Mouse (Mus musculus) forebrain, embryonic 13.5 days (tissue): ENCODE measurements around the gene BC034090. TPM values are rescaled to one million over a fixed set of nuclear protein-coding genes. Genes with fewer than 3 reads are reported as not detected.
A peak's percentile ranks its signal among the peaks of the same experiment; 100 is the strongest.

Source experiments
- ATAC-seq: fragments of 200-750 bp; cut with Nextera tagmentation; 2 replicates; pipeline ENCODE4 v1.8.0; 2017
- H3K27ac ChIP-seq: fragments of 300-500 bp; sonication (generic); 2 replicates; pipeline ENCODE4 v1.5.1; 2015; ENCODE audit warnings: inconsistent platforms, mild to moderate bottlenecking, moderate library complexity
- H3K27me3 ChIP-seq: fragments of 300-500 bp; sonication (generic); 2 replicates; pipeline ENCODE4 v1.6.1; 2015; ENCODE audit warnings: mild to moderate bottlenecking, inconsistent platforms
- H3K36me3 ChIP-seq: fragments of 300-500 bp; sonication (generic); 2 replicates; pipeline ENCODE4 v1.6.1; 2015; ENCODE audit warnings: mild to moderate bottlenecking, inconsistent platforms; ENCODE audit not compliant: poor library complexity, severe bottlenecking
- H3K4me1 ChIP-seq: fragments of 300-500 bp; sonication (generic); 2 replicates; pipeline ENCODE4 v1.6.1; 2015; ENCODE audit warnings: inconsistent platforms
- H3K4me2 ChIP-seq: fragments of 300-500 bp; sonication (generic); 2 replicates; pipeline ENCODE4 v1.6.1; 2015; ENCODE audit warnings: inconsistent platforms, mild to moderate bottlenecking, moderate library complexity
- H3K4me3 ChIP-seq: fragments of 300-500 bp; sonication (generic); 2 replicates; pipeline ENCODE4 v1.5.1; 2015; ENCODE audit warnings: mild to moderate bottlenecking, inconsistent platforms
- H3K9ac ChIP-seq: fragments of 300-500 bp; sonication (generic); 2 replicates; pipeline ENCODE4 v1.6.1; 2015; ENCODE audit warnings: mild to moderate bottlenecking, inconsistent platforms
- H3K9me3 ChIP-seq: fragments of 300-500 bp; sonication (generic); replicated peaks from 2 replicates; pipeline ENCODE4 v1.6.1; 2016; ENCODE audit warnings: inconsistent platforms
- WGBS: fragments of 180-500 bp; shearing (Covaris S2); methylation state at CpG from one replicate; pipeline ENCODE4 v1.1.7; 2015; 5-methylcytosine and 5-hydroxymethylcytosine counted together
- polyA plus RNA-seq: library from polyadenylated mRNA; unstranded; fragments of >200 nt; fragmentation: Nextera tagmentation; extraction: Ambion mirVana; gene quantifications from 2 replicates; pipeline ENCODE4 v1.2.1, GENCODE M21; 2015

BC034090 gene
- polyA plus RNA-seq, 1 experiment from 2014 or later, result 3.4 TPM

GRCm38 (mm10) chr1:155202472-155202871 is 41.8 kb downstream of the BC034090 start:
- H3K27me3 ChIP-seq, result no peaks in the 10 kb centered on the region
- no peak overlapping the region for H3K4me3 ChIP-seq
- H3K9me3 ChIP-seq, result no peaks in the 10 kb centered on the region
- H3K4me1 ChIP-seq, result peaks cover 70% of the 10 kb centered on the region
- ATAC-seq, result no peak
- H3K36me3 ChIP-seq, result peaks cover 56% of the 10 kb centered on the region
- H3K9ac ChIP-seq, result no peak overlapping the region; the same call in 1 of the 2 replicates
- WGBS, result 90% methylated on average over 5 of the region's 5 CpGs
- peak overlapping the region; percentile 48 for H3K27ac ChIP-seq
- H3K4me2 ChIP-seq, result no peak overlapping the region

DNA sequence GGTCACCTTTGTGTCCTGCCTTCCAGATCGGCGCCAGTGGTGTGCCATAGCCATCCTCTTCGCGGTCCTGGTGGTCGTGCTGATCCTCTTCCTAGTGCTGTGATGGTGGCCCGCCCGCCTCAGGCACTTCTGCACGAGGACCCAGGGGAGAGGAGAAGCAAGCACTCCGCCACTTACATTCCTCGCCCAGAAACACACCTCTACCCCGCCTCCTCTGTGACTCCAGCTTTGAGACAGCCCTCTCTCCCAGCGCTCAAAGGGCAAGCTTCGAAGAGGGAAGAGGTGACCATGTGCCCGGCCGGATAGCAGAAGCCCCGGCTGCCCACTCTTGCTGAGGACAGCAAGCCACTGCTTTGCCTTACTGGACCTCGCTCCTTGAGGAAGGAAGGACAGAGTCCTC is 42.3 kb downstream of the BC034090 start:
- Histone ChIP-seq H3K27ac (peak overlapping the region; percentile 48), H3K9me3 (no peaks in the 10 kb centered on the region), H3K4me1 (peaks cover 72% of the 10 kb centered on the region), H3K4me2 (no peak overlapping the region), H3K9ac (no peak overlapping the region; the same call in 1 of the 2 replicates), H3K36me3 (peaks cover 54% of the 10 kb centered on the region), H3K4me3 (no peak overlapping the region), H3K27me3 (no peaks in the 10 kb centered on the region)
- 90% methylated on average over 17 of the region's 17 CpGs for WGBS
- ATAC-seq, result no peak

GRCm38 (mm10) chr1:155201373-155201879 is 42.8 kb downstream of the BC034090 start:
- Histone ChIP-seq H3K4me1 (peaks cover 74% of the 10 kb centered on the region), H3K9me3 (no peaks in the 10 kb centered on the region), H3K36me3 (peaks cover 49% of the 10 kb centered on the region), H3K4me3 (no peak overlapping the region), H3K4me2 (no peak overlapping the region), H3K27ac (peak overlapping the region; percentile 48), H3K9ac (no peak overlapping the region; the same call in 1 of the 2 replicates), H3K27me3 (no peaks in the 10 kb centered on the region)
- WGBS, result 69% methylated on average over 4 of the region's 4 CpGs
- no peak for ATAC-seq

- Histone ChIP-seq H3K27ac (peak overlapping the region; percentile 48; the same call in 1 of the 2 replicates), H3K27me3 (no peaks in the 10 kb centered on the region), H3K9ac (no peak overlapping the region), H3K4me1 (peaks cover 74% of the 10 kb centered on the region), H3K4me3 (no peak overlapping the region), H3K9me3 (no peaks in the 10 kb centered on the region), H3K4me2 (no peak overlapping the region), H3K36me3 (peaks cover 47% of the 10 kb centered on the region)
- 46% methylated on average over 2 of the region's 2 CpGs for WGBS
- ATAC-seq, result no peak
Measured at GRCm38 (mm10) chr1:155200967-155201366, 43.3 kb downstream of the BC034090 start.

- Histone ChIP-seq H3K9ac (no peak overlapping the region), H3K9me3 (no peaks in the 10 kb centered on the region), H3K27me3 (no peaks in the 10 kb centered on the region), H3K4me1 (peaks cover 74% of the 10 kb centered on the region), H3K27ac (no peak overlapping the region), H3K36me3 (peaks cover 58% of the 10 kb centered on the region), H3K4me3 (no peak overlapping the region), H3K4me2 (no peak overlapping the region)
- no peak for ATAC-seq
- WGBS, result 66% methylated on average over 6 of the region's 6 CpGs
Measured at GRCm38 (mm10) chr1:155199522-155199921, 44.7 kb downstream of the BC034090 start.

GRCm38 (mm10) chr1:155196691-155197090 is 47.6 kb downstream of the BC034090 start:
- 0 out of 2 replicates have a peak, but pooled peaks have one; percentile 23 for ATAC-seq
- H3K27ac ChIP-seq, result peak overlapping the region; percentile 64
- H3K4me2 ChIP-seq, result no peak overlapping the region
- H3K4me3 ChIP-seq, result no peak overlapping the region
- peaks cover 62% of the 10 kb centered on the region for H3K4me1 ChIP-seq
- H3K9ac ChIP-seq, result no peak overlapping the region
- no peaks in the 10 kb centered on the region for H3K9me3 ChIP-seq
- H3K27me3 ChIP-seq, result no peaks in the 10 kb centered on the region
- 69% methylated on average over 4 of the region's 4 CpGs for WGBS
- H3K36me3 ChIP-seq, result peaks cover 67% of the 10 kb centered on the region

- H3K9ac ChIP-seq, result no peak overlapping the region
- H3K4me2 ChIP-seq, result no peak overlapping the region
- peak; percentile 76 for ATAC-seq
- peaks cover 74% of the 10 kb centered on the region for H3K36me3 ChIP-seq
- no peaks in the 10 kb centered on the region for H3K9me3 ChIP-seq
- no peak overlapping the region for H3K4me3 ChIP-seq
- peak overlapping the region; percentile 79 for H3K27ac ChIP-seq
- no peaks in the 10 kb centered on the region for H3K27me3 ChIP-seq
- peaks cover 52% of the 10 kb centered on the region for H3K4me1 ChIP-seq
- 57% methylated on average over 15 of the region's 15 CpGs for WGBS
Measured at GRCm38 (mm10) chr1:155192805-155193368, 51.4 kb downstream of the BC034090 start.

- Histone ChIP-seq H3K9ac (no peak overlapping the region), H3K27me3 (no peaks in the 10 kb centered on the region), H3K27ac (peak overlapping the region; percentile 48; the same call in 1 of the 2 replicates), H3K36me3 (peaks cover 71% of the 10 kb centered on the region), H3K4me3 (no peak overlapping the region), H3K4me1 (peaks cover 45% of the 10 kb centered on the region), H3K9me3 (no peaks in the 10 kb centered on the region), H3K4me2 (no peak overlapping the region)
- no peak for ATAC-seq
- 38% methylated on average over 2 of the region's 2 CpGs for WGBS
Measured at GRCm38 (mm10) chr1:155191671-155192070, 52.6 kb downstream of the BC034090 start.

GRCm38 (mm10) chr1:155191219-155191618 is 53.0 kb downstream of the BC034090 start:
- Histone ChIP-seq H3K9ac (no peak overlapping the region), H3K27ac (peak overlapping the region; percentile 48; the same call in 1 of the 2 replicates), H3K4me3 (no peak overlapping the region), H3K36me3 (peaks cover 73% of the 10 kb centered on the region), H3K4me2 (no peak overlapping the region), H3K27me3 (no peaks in the 10 kb centered on the region), H3K9me3 (no peaks in the 10 kb centered on the region), H3K4me1 (peaks cover 40% of the 10 kb centered on the region)
- WGBS, result 85% methylated on average over 8 of the region's 8 CpGs
- ATAC-seq, result no peak

- 90% methylated on average over 4 of the region's 4 CpGs for WGBS
- Histone ChIP-seq H3K27ac (no peak overlapping the region), H3K9ac (no peak overlapping the region), H3K4me1 (peaks cover 19% of the 10 kb centered on the region), H3K9me3 (no peaks in the 10 kb centered on the region), H3K4me3 (no peak overlapping the region), H3K36me3 (peaks cover 58% of the 10 kb centered on the region), H3K4me2 (no peak overlapping the region), H3K27me3 (no peaks in the 10 kb centered on the region)
- ATAC-seq, result no peak
Measured at GRCm38 (mm10) chr1:155188656-155189055, 55.6 kb downstream of the BC034090 start.

DNA sequence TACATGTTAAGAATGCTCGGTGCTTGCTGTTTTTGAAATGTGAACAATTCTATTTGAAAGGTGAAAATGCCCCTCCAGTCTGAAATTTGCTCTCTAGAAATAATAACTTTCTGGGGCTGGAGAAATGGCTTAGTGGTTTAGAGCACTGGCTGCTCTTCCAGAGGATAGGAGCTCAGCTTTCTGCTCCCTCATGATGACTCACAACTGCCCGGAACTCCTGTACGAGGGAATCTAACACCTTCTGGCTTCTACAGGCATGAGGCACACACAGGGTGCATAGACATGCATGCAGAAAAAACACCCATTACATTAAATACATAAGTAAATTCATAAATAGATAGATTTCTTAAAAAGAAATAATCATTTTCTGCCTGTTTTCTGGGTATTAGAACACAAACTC is 60.1 kb downstream of the BC034090 start:
- no peak overlapping the region for H3K27ac ChIP-seq
- H3K9ac ChIP-seq, result no peak overlapping the region
- H3K4me1 ChIP-seq, result no peaks in the 10 kb centered on the region
- H3K4me3 ChIP-seq, result no peak overlapping the region
- no peak for ATAC-seq
- H3K36me3 ChIP-seq, result peaks cover 50% of the 10 kb centered on the region
- no peak overlapping the region for H3K4me2 ChIP-seq
- H3K27me3 ChIP-seq, result no peaks in the 10 kb centered on the region
- H3K9me3 ChIP-seq, result no peaks in the 10 kb centered on the region
- 87% methylated on average over 3 of the region's 3 CpGs for WGBS

- peak; percentile 67; the same call in 1 of the 2 replicates for ATAC-seq
- peaks cover 67% of the 10 kb centered on the region for H3K36me3 ChIP-seq
- no peaks in the 10 kb centered on the region for H3K4me1 ChIP-seq
- H3K27me3 ChIP-seq, result no peaks in the 10 kb centered on the region
- WGBS, result 73% methylated on average over 2 of the region's 2 CpGs
- no peak overlapping the region for H3K4me3 ChIP-seq
- no peak overlapping the region for H3K4me2 ChIP-seq
- peak overlapping the region; percentile 14 for H3K27ac ChIP-seq
- H3K9ac ChIP-seq, result no peak overlapping the region
- H3K9me3 ChIP-seq, result no peaks in the 10 kb centered on the region
Measured at GRCm38 (mm10) chr1:155178192-155178924, 65.9 kb downstream of the BC034090 start.
